Mouse (Mus musculus) liver, postnatal 0 days (tissue): ENCODE data around the gene Slc7a1.

Experiments
- CTCF ChIP-seq: sonication (generic); IDR thresholded peaks from 2 replicates; pipeline ENCODE4 v1.5.1; 2016; ENCODE audit warnings: antibody characterized with exemption, low read depth
- EP300 ChIP-seq: IDR thresholded peaks from 2 replicates; pipeline ENCODE4 v1.6.1; 2016; ENCODE audit warnings: antibody characterized with exemption, low read depth, mild to moderate bottlenecking

DNA sequence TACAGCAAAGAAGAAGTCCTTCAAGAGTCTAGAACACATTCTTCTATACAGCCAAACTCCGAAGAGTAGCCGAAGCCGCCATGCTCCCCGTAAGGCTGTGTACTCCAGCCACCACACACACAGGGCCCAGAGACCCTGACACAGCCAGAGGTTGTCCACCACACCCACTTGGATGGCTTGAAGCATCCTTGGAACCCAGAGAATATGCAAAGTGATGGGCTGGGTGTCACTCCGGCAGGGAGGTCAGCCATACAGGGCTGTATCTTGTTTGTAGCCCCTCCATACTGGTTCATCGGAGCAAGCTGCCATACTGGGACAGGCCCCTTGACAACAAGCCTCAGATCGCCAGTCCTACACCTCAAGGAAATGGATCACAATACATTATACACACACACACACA, 37.4 kb downstream of the Slc7a1 start:
- no peak for TF ChIP-seq CTCF
- TF ChIP-seq EP300: no peak
